Mouse (Mus musculus) testis, postnatal 14 days (tissue): ENCODE measurements around the gene Hoxc5.

Experiments used
- DNase-seq: peaks from one replicate; pipeline ENCODE4 v3.0.0; 2021; ENCODE audit warnings: low spot score

Hoxc5 gene

DNA sequence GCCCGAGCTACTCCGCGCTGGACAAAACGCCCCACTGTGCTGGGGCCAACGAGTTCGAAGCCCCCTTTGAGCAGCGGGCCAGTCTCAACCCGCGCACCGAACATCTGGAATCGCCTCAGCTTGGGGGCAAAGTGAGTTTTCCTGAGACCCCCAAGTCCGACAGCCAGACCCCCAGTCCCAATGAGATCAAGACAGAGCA is at the start of gene Hoxc5:
Gene Hoxc5, plus strand, starts transcription at position 132 of the 199 bp plus-strand sequence.
- DNase-seq, result no peak

DNA sequence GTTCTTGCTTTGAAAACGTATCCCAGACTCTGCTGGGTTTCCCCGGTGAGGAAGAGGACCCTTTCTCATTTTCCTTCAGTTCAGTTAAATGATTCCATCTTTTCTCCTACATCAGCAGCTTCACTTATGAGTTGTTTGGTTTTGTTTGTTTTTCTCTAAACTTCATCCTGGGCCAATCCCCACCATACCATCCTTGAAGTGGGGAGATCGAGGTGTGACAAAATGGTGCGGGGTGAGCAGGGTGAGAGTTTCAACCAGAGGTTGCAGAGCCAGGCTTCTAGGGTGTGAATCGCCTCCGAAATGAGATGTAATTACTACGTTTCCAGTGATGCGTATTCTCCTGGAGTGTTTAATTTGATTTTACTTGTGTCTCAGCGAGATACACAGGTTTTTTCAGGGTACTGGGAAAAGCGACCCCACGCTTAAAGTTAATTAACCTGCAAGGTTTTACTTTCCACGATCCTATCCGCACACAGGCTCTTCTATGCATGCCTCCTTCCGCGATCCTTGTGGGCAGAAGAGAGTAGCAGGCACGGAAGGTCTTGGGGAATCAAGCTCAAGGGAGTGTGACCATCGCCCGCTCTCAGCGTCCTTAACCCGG is 49.2 kb upstream of the Hoxc5 start:
- DNase-seq, result no peak

DNA sequence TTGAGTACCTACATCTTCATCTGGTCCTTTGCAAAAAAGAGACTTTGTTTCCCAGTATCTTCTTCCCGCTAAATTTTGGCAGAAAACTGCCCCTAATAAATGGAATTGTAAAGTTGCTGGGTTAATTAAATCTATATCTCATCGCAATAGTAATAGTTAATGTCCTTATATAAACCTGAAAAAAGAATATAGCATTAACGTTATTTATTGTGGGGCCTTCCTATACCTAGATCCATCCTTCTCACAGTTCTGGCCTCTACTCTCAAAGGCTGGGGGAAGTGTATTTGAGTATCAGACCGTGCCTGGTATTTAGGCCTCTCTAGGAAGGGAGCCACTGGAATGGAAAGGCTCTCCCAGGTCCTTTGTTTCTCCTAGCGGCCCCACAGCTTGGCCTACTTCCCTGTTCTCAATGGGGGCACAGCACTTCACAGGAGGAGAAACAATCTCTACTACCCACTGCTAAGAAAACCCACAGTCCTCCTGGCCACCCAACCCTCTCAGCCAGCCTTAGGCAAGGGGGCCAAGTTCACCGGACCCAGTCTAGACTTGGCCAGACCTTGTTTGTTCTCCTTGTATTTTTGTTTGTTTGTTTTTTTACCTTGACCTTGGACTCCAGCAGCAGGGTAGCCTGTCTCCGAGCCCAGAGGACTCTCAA is 48.5 kb upstream of the Hoxc5 start:
- DNase-seq, result no peak

DNA sequence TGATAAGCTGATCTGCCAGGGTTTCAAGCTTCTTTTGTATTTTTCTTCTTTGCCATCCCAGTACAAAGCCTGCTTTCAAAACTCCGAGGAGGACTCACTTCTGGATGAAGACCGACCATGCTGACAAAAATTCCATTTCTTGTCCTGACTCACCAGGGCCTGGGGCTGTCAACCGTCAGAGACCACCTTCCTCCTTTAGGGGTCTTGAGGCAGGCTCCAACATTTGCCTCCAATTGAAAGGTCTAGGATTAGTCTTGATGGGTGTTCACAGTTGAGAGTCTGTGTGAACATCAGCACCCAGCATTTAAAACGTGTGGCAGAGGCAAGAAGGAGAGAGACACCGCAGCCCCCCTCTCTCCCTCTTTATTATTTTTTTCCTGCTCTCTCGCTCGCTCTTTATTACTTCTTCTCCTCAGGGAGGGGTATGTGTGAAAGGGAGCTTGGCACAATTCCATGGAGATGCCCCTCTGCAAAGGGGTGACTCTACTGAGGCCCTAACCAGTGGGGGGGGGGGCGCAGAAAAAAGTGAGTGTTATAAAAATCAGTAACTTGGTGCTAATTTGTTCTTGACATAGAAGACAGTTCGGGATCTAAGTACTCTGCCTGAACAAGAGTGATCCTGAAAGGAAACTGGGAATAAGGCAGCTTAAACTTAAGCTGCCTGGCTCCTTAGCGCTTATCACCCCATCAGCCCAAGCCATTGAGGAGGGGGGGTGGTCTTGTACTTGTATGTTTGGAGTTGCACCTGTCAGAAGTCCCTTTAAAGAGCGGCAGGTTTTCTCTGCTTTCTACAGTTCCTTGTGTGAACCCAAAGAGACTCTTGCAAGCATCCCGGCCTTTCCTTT is 47.7 kb upstream of the Hoxc5 start:
- DNase-seq, result no peak

DNA sequence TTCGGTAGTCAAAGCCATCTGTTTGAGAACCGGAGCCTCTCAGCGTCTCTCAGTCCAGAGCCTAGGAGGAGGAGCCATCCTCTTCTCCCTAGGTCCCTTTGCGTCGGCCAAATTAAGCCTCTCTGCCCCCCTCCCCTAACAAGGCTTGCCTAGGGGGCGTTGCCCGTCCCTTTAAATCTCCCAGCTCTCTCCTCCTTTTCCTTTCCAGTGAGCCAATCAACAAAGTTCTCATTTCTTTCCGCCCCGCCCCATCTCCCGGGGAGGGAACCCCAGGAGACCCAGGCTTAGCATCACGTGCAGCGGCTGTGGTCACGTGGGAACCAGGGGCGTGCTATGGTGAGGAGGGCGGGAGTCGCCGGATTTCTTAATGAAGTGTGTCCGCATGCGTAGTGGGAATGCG is 46.6 kb upstream of the Hoxc5 start:
- DNase-seq, result peak; percentile 88

DNA sequence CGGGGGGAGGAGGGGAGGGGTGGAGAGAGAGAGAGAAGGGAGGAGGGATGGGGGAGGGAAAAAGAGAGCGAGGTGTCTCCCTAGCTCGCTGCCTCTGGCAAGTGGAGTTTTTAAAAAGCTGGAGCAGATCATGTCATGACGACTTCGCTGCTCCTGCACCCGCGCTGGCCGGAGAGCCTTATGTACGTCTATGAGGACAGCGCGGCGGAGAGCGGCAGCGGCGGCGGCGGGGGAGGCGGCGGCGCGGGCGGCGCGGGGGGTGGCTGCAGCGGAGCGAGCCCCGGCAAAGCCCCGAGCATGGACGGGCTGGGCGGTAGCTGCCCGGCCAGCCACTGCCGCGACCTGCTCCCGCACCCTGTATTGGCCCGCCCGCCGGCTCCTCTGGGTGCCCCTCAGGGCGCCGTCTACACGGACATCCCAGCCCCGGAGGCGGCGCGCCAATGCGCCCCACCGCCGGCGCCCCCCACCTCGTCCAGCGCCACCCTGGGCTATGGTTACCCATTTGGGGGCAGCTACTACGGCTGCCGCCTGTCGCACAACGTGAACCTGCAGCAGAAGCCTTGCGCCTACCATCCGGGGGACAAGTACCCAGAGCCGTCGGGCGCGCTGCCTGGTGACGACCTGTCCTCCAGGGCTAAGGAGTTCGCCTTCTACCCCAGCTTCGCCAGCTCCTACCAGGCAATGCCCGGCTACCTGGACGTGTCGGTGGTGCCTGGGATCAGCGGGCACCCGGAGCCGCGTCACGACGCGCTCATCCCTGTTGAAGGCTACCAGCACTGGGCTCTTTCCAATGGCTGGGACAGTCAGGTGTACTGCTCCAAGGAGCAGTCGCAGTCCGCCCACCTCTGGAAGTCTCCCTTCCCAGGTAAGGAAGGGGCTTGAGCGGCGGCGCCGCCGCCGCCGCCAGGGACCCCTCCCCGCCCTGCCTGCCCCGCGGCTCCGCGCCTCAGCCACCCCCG is 45.9 kb upstream of the Hoxc5 start, which contains the start of gene Hoxc13:
Gene Hoxc13, plus strand, starts transcription at position 51 of the 959 bp plus-strand sequence.
- no peak for DNase-seq

DNA sequence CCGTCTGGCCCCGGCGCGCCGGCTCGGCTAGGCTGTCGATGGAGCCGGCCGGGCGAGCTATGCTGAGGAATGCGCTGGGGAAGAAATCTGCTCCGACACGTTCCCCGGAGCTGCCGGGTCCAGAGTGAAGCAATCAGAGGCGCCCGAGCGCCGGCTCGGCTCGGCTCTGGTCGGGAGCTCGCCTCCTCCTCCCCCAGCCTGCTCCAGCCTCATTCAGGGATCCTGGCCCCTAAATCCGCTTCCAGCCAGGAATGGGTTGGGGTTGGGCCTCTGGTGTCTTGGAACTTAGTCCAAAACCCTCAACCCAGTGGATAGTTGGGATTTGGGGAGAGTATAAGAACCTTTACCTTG is 45.3 kb upstream of the Hoxc5 start:
- no peak for DNase-seq

DNA sequence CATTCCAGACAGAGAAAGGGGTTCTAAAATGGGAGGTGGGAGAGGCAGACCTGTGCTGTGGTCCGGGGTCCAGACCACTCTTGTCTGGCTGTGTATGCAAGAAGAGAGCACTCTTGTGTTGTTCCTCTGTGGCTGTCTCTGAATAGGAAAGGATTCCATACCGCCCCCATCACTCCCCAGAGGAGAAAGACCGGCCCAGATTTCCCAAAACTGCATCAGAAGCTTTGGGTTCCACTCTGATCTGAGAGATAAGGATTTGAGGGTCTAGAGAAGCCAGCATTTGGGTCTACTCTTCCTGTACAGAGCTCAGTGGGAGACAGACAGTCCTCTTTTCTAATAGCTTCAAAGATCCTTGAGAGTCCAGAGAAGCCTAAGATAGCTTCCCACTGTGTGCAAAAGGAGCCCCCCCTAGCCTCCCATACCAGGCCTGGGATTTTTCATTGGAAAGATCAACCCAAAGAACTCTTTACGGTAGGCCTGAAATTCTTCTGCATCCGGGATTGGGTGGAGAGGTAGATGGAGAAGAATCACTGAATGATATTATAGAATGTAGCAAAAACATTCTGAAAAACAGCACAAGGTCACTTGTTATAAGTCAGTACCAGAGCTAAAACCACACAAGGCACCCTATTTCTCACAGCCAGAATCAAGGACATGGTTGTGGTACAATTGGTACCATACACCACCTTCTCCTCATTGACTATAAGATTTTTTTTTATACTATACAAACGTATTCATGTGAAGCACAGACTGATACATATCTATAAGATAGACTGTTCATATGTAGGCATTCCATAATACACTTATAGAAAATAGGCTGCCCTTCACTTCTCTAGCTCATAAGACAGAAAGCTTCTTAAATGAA is 44.4 kb upstream of the Hoxc5 start:
- no peak for DNase-seq

DNA sequence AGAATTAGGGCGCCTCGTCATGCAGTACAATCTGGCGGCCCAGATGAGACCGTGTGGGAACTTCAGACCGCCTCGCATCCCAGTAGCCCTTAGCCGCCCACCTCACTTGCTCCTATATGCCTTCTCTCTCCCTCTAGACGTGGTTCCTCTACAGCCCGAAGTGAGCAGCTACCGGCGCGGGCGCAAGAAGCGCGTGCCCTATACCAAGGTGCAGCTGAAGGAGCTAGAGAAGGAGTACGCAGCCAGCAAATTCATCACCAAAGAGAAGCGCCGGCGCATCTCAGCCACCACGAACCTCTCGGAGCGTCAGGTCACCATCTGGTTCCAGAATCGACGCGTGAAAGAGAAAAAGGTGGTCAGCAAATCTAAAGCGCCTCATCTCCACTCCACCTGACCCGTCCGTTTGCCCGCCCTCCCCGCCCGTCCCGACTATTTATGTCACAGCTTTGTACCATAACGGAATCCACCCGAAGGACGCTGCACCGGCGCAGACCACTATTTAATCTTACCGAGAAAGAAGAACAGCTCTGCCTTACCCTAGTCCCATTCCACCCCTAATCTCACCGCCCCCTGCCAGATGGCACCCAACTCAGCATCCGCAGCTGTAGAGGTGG is 40.1 kb upstream of the Hoxc5 start:
- no peak for DNase-seq

DNA sequence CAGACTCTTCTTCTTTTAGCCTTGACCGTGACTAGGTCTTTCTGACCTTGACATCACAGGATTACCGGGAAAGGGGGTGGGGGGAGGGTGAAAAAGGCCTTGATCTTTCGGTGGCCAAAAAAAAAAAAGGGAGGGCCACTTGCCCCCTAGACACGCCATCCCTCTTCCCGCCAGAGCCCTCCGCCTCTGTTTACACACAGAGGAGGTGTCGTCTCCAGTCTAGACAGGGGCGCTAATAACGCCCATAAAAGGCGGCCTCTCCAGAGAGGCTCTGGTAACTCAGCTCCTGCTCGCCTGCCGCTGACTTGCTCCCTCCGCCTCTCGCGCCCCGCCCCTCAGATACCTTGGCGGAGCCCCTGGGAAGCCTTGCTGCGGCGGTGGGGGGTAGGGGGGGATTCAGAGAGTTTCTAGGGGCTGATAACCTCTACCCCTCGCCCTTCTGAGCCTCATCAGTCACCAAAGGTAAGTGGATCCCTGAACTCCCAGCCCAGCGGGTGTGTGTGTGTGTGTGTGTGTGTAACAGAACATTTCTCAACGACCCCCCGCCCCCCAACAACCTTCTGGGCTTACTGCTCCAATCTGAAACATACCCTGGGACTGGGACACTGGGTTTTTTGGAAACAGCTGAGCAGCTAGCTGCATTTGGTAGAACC is 35.4 kb upstream of the Hoxc5 start:
- DNase-seq, result no peak

DNA sequence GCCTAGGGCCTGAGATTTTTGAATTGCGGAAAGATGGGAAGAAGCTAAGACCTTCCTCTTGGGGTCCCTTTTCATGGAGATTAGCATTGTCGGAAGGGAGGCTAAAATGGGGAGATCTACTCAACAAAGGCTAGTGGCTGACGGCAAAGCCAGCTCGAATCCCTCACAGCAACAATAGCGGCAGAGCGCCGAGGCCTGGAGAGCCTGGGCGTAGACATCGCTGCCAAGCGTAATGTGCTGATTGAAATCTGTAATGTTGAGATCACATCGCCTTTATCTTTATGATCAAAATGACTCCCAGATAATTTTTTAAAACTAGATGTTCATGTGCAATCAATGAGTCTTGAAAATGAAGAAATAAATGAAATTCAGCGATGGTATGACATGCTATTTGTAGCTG is 32.8 kb upstream of the Hoxc5 start:
- no peak for DNase-seq

DNA sequence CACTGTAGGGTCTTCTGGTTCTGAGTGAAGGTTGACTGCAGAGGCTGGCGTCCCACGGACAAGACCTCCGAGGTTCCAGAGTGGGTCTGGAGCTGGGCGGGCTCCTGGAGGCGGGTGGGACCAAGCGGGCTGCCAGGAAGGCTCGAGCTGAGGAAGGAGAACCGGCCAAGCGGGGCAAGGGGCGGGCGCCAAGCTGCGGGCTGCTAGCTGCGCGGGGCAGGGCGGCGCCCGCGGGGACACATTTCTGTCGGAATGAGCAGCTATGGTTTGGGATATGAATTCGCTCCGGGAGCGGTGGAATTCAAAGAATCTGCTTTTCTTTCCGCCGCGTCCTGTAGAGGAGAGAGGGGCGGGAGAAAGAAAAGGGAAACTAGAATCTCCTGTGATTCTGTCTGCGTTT is 32.3 kb upstream of the Hoxc5 start:
- DNase-seq, result no peak

DNA sequence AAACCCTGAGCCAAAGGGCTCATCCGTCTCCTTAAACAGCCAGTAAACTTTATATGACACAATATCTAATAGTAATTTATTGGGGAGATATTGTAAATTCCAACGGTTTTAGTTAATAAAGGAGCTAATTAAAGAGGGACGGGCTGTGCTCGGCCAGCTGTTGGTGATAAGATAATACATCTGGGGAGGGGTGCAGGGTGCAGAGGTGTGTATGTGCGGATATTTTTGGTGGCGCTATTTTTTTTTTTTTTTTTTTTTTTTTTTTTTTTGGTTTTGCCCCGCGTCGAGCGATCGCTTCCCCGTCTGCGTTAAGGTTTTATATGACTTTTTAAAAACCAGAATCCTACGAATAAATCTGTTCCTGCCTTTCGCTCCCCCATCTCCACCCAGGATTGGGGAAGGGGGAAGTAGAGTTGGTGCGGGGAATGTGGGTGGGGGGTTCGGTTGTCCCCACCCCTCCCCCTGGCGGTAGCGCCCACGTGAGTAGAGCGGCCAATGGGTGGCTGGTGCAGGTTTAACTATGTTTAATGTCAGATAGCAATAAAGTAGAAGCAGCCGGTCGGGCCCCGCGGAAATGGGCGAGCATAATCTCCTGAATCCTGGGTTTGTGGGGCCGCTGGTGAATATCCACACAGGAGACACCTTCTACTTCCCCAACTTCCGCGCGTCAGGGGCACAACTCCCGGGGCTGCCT is 30.8 kb upstream of the Hoxc5 start, which contains the start of gene Hoxc12:
Gene Hoxc12, plus strand, starts transcription at position 479 of the 694 bp plus-strand sequence.
- DNase-seq, result no peak

DNA sequence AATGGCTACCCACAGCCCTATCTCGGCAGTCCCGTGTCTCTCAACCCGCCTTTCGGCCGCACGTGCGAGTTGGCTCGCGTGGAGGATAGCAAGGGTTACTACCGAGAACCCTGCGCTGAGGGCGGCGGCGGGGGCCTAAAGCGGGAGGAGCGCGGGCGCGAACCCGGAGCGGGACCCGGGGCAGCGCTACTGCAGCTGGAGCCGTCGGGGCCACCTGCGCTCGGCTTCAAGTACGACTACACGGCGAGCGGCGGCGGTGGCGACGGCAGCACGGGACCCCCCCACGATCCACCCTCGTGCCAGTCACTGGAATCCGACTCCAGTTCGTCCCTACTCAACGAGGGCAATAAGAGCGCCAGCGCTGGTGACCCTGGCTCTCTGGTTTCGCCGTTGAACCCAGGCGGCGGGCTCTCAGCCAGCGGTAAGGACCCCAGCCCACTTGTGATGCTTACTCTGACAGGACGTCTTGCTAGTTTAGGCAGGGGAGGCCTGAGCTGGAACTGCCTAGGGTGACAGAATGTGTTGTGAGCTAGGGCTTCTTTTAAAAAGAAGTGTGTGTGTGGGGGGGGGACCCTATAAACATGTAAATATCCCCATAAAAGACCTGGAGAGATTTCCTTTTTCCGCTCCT is 30.1 kb upstream of the Hoxc5 start:
- DNase-seq, result no peak

DNA sequence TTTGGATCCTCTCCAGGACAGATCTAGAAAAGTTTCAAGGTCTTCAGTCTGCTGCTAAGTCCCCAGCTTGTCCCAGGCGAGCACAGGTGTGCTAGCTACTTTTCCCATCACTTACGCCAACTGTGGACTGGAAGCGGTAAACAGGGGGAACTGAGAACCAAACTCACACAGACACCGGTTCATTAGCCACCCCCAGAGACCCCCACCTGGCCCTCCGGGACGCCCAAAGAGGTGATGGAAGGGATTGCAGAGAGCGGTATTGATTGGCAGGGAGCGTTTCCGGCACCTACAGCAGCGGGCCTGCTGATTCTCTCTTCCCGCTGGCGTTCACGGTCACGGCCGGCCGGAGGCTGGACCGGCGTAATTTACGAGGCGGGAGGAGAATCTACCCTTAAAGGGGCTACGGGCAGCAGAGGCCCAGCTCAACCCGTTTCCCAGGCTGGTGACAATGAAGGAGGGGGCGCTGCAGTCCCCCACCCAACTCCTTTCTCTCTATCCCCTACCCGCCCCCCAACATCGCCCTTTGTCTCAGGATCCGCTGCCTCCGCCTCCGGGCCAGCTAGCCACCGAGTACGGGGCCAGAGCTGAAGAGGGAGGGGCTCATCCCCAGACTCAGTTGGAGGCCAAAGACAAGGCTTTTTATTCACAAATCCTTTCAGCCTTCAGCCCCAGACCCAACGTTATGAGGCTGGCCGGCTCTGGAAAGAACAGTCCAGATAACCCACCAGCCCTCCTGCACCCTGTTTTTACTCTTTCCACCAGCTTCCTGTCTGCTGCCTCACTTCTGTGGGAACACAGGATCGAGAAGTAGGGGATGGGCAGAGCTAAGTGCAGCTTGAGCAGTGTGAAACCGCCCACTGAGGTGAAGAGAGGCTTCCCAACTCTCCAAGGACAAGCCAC is 27.7 kb upstream of the Hoxc5 start:
- no peak for DNase-seq

DNA sequence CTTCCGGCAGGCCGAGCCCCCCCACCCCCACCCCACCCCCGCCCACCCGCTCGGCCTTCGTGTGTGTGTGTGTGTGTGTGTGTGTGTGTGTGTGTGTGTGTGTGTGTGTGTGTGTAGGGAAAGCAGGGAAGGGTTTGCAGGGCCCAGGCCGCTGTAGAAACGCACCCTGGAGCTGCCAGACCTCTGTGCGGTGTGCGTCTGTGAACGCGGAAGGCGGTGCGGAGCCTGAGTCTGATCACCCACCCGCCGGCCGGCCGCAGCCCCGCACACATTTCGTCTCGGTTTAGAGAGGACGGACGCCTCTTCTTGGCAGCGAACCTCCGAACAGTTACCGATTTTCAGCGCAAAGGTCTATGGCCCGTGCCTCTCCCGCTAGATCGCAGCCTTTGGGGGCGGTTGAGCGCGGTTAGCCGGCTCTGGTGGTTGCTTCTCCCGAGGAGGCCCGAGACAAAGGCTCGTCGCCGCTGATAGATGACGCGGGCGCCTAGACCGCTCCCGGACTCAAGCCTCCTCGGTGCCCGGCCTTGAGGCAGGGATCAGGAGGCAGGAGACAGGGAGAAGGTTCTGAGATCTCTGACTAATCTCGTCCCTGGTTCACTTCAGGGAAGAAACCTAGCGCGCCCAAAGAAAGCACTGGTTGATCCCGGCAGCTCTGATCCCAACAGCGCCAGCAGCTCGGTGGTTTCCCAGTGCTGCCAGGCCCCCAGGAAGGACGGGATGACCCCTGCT is 24.3 kb upstream of the Hoxc5 start:
- no peak for DNase-seq

DNA sequence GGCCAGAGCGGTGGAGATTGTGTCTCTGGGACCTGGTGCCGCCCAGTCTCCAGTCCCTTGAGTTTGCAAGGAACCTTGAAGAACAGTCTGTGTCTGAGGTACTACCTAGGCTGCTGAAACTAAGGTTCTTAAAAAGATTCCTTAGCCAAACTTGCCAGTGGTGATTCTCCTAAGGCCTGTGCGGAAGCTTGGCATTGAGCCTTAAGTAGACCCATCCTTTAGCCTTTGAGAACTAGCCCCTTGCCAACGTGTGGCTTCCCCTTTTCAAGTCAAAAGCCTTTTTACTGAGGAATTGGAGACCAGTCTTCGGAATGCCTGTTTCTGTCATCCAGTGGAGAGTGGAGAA is 23.8 kb upstream of the Hoxc5 start:
- no peak for DNase-seq
